20 mouse cellular contexts compared by ENCODE assay signal in genomic region chr10:45076585-45076984, GRCm38 (mm10). TPM values are rescaled to one million over a fixed set of nuclear protein-coding genes. Genes with fewer than 3 reads are reported as not detected.
DNase-seq lines count a peak whose midpoint lies in the region; ATAC-seq and TF ChIP-seq lines count a peak whose summit lies in the region.
"Had no signal": no experiment of that assay in that cellular context is flagged by ENCODE, and none has a peak within 500 bp of the region (broad histone marks: within the 10 kb centered on the region; RNA-seq: fewer than 3 reads in every experiment).

No protein-coding gene starts in this region.

- ATAC-seq in embryonic facial prominence, embryonic 12.5 days (ENCODE audit: insufficient number of reproducible peaks, insufficient read depth, low FRiP score, low TSS enrichment), result peak; percentile 47; the same call in 1 of the 2 replicates
- peak; percentile 82 for ATAC-seq in limb, embryonic 12.5 days (ENCODE audit: insufficient number of reproducible peaks, insufficient read depth, low FRiP score, low TSS enrichment, low read depth)
- peak; percentile 66; the same call in 1 of the 2 replicates for ATAC-seq in embryonic facial prominence, embryonic 15.5 days (ENCODE audit: insufficient number of reproducible peaks, low FRiP score, low TSS enrichment, low read depth)
- no peak for ATAC-seq in forebrain, postnatal 0 days

- WGBS in embryonic facial prominence, embryonic 12.5 days, result 78% methylated on average over 10 of the region's 10 CpGs
- 86% methylated on average over 10 of the region's 10 CpGs for WGBS in embryonic facial prominence, embryonic 10.5 days
- WGBS in limb, embryonic 12.5 days, result 80% methylated on average over 10 of the region's 10 CpGs
- WGBS in limb, embryonic 10.5 days, result 94% methylated on average over 10 of the region's 10 CpGs
- 67% methylated on average over 10 of the region's 10 CpGs for WGBS in embryonic facial prominence, embryonic 15.5 days
- 85% methylated on average over 10 of the region's 10 CpGs for WGBS in forebrain, postnatal 0 days

- no peaks in the 10 kb centered on the region; the same call in 1 of the 2 replicates for H3K4me1 ChIP-seq in embryonic facial prominence, embryonic 12.5 days
- H3K4me1 ChIP-seq in embryonic facial prominence, embryonic 10.5 days, result peaks cover 34% of the 10 kb centered on the region
- peaks cover 12% of the 10 kb centered on the region for H3K4me1 ChIP-seq in limb, embryonic 12.5 days (replicated peaks)
- peaks cover 33% of the 10 kb centered on the region for H3K4me1 ChIP-seq in limb, embryonic 10.5 days
- peaks cover 4% of the 10 kb centered on the region for H3K4me1 ChIP-seq in embryonic facial prominence, embryonic 15.5 days
- H3K4me1 ChIP-seq in forebrain, postnatal 0 days (ENCODE audit: insufficient read depth), result no peaks in the 10 kb centered on the region

- no peaks in the 10 kb centered on the region for H3K27me3 ChIP-seq in embryonic facial prominence, embryonic 12.5 days
- no peaks in the 10 kb centered on the region for H3K27me3 ChIP-seq in embryonic facial prominence, embryonic 10.5 days (replicated peaks; ENCODE audit: low read depth, poor library complexity, severe bottlenecking)
- no peaks in the 10 kb centered on the region for H3K27me3 ChIP-seq in limb, embryonic 12.5 days
- no peaks in the 10 kb centered on the region for H3K27me3 ChIP-seq in limb, embryonic 10.5 days (ENCODE audit: low read depth, poor library complexity, severe bottlenecking)
- no peaks in the 10 kb centered on the region for H3K27me3 ChIP-seq in embryonic facial prominence, embryonic 15.5 days
- H3K27me3 ChIP-seq in forebrain, postnatal 0 days (ENCODE audit: insufficient read depth, low read length), result no peaks in the 10 kb centered on the region
- H3K27me3 ChIP-seq: forebrain, embryonic 12.5 days; heart, embryonic 15.5 days; neural tube, embryonic 15.5 days had no signal

- no peak for TF ChIP-seq CTCF in forebrain, postnatal 0 days (IDR thresholded peaks at IDR 0.05; ENCODE audit: low read depth)

- peaks cover 14% of the 10 kb centered on the region for H3K36me3 ChIP-seq in embryonic facial prominence, embryonic 12.5 days
- peaks cover 84% of the 10 kb centered on the region for H3K36me3 ChIP-seq in embryonic facial prominence, embryonic 10.5 days (replicated peaks)
- H3K36me3 ChIP-seq in limb, embryonic 12.5 days, result peaks cover 57% of the 10 kb centered on the region
- peaks cover 95% of the 10 kb centered on the region for H3K36me3 ChIP-seq in limb, embryonic 10.5 days
- H3K36me3 ChIP-seq in embryonic facial prominence, embryonic 15.5 days, result 0 out of 2 replicates have a peak, but pooled peaks cover 14% of the 10 kb centered on the region
- H3K36me3 ChIP-seq in forebrain, postnatal 0 days (ENCODE audit: insufficient read depth), result peaks cover 23% of the 10 kb centered on the region

- H3K9ac ChIP-seq in embryonic facial prominence, embryonic 12.5 days, result no peak overlapping the region
- H3K9ac ChIP-seq in limb, embryonic 12.5 days (replicated peaks), result no peak overlapping the region
- no peak overlapping the region for H3K9ac ChIP-seq in embryonic facial prominence, embryonic 15.5 days
- no peak overlapping the region for H3K9ac ChIP-seq in forebrain, postnatal 0 days
- H3K9ac ChIP-seq: forebrain, embryonic 12.5 days; heart, embryonic 15.5 days; liver, embryonic 14.5 days; neural tube, embryonic 15.5 days had no signal

- DNase-seq in embryonic facial prominence, embryonic 10.5 days (ENCODE audit: low spot score), result no peak
- DNase-seq in limb, embryonic 10.5 days (ENCODE audit: low spot score), result no peak
- DNase-seq in skeletal muscle tissue, adult 2 months (ENCODE audit: low read depth, low spot score), result peak; percentile 30
- no peak for DNase-seq in forebrain, postnatal 0 days
- no peak for DNase-seq in cerebellum, adult 9-11 months
- DNase-seq: cerebellum, adult 18-20 months; heart, adult 2 months; heart, postnatal 4 days; kidney, adult 18-20 months; kidney, postnatal 10 days; midbrain, embryonic 14.5 days; right cerebral cortex, postnatal 14 days; thymus, adult 2 months had no signal

- no peaks in the 10 kb centered on the region for H3K9me3 ChIP-seq in embryonic facial prominence, embryonic 12.5 days
- H3K9me3 ChIP-seq in embryonic facial prominence, embryonic 10.5 days, result no peaks in the 10 kb centered on the region
- no peaks in the 10 kb centered on the region for H3K9me3 ChIP-seq in limb, embryonic 12.5 days
- H3K9me3 ChIP-seq in limb, embryonic 10.5 days (replicated peaks), result no peaks in the 10 kb centered on the region
- H3K9me3 ChIP-seq in embryonic facial prominence, embryonic 15.5 days (replicated peaks), result no peaks in the 10 kb centered on the region
- H3K9me3 ChIP-seq in forebrain, postnatal 0 days (ENCODE audit: low read length), result no peaks in the 10 kb centered on the region
- H3K9me3 ChIP-seq: forebrain, embryonic 12.5 days; heart, embryonic 15.5 days; neural tube, embryonic 15.5 days had no signal

- H3K27ac ChIP-seq in embryonic facial prominence, embryonic 12.5 days, result no peak overlapping the region
- H3K27ac ChIP-seq in embryonic facial prominence, embryonic 10.5 days (replicated peaks), result no peak overlapping the region
- peak overlapping the region; percentile 41 for H3K27ac ChIP-seq in limb, embryonic 12.5 days
- H3K27ac ChIP-seq in limb, embryonic 10.5 days, result no peak overlapping the region
- H3K27ac ChIP-seq in embryonic facial prominence, embryonic 15.5 days (replicated peaks), result no peak overlapping the region
- H3K27ac ChIP-seq in forebrain, postnatal 0 days (ENCODE audit: low read depth, low read length), result no peak overlapping the region
- H3K27ac ChIP-seq: forebrain, embryonic 12.5 days; heart, adult 2 months; heart, embryonic 15.5 days; liver, embryonic 14.5 days; neural tube, embryonic 15.5 days had no signal

- H3K4me2 ChIP-seq in embryonic facial prominence, embryonic 12.5 days (replicated peaks), result no peak overlapping the region
- H3K4me2 ChIP-seq in limb, embryonic 12.5 days, result no peak overlapping the region
- H3K4me2 ChIP-seq in embryonic facial prominence, embryonic 15.5 days (replicated peaks), result no peak overlapping the region
- H3K4me2 ChIP-seq in forebrain, postnatal 0 days (ENCODE audit: low read depth), result no peak overlapping the region
- H3K4me2 ChIP-seq: forebrain, embryonic 12.5 days; heart, embryonic 15.5 days; neural tube, embryonic 15.5 days had no signal

- no peak overlapping the region for H3K4me3 ChIP-seq in embryonic facial prominence, embryonic 12.5 days
- H3K4me3 ChIP-seq in embryonic facial prominence, embryonic 10.5 days, result no peak overlapping the region
- no peak overlapping the region for H3K4me3 ChIP-seq in limb, embryonic 12.5 days (replicated peaks)
- H3K4me3 ChIP-seq in limb, embryonic 10.5 days, result no peak overlapping the region
- no peak overlapping the region for H3K4me3 ChIP-seq in embryonic facial prominence, embryonic 15.5 days (replicated peaks)
- H3K4me3 ChIP-seq in forebrain, postnatal 0 days (ENCODE audit: low read depth, low read length), result no peak overlapping the region
- H3K4me3 ChIP-seq: forebrain, embryonic 12.5 days; heart, adult 2 months; heart, embryonic 15.5 days; neural tube, embryonic 15.5 days had no signal

RNA-seq across cellular contexts. Expression of gene Prep, which starts 9.6 kb away (rescaled TPM):
- polyA plus RNA-seq in embryonic facial prominence, embryonic 12.5 days (2016; fragmentation: Nextera tagmentation; extraction: Ambion mirVana), result 27.1 and 27.8 TPM in 2 replicates
- 41.7 and 43.9 TPM in 2 replicates for polyA plus RNA-seq in embryonic facial prominence, embryonic 10.5 days (2016; fragmentation: Nextera tagmentation; extraction: Ambion mirVana)
- 33.8 and 34.6 TPM in 2 replicates for polyA plus RNA-seq in limb, embryonic 12.5 days (2016; fragmentation: Nextera tagmentation; extraction: Ambion mirVana)
- polyA plus RNA-seq in limb, embryonic 10.5 days (2016; fragmentation: Nextera tagmentation; extraction: Ambion mirVana), result 41.1 and 42.7 TPM in 2 replicates
- polyA plus RNA-seq in embryonic facial prominence, embryonic 15.5 days (2015; fragmentation: Nextera tagmentation; extraction: Ambion mirVana), result 20.2 and 20.4 TPM in 2 replicates
- total RNA-seq in forebrain, postnatal 0 days (2014; rRNA removed), result 16.9 and 18.1 TPM in 2 replicates
- 16.6 and 19.0 TPM in 2 replicates for polyA plus RNA-seq in forebrain, postnatal 0 days (2015; fragmentation: Nextera tagmentation; extraction: Ambion mirVana)
